Comparison of ENCODE assay signal across 12 mouse cellular contexts in the genomic region with DNA sequence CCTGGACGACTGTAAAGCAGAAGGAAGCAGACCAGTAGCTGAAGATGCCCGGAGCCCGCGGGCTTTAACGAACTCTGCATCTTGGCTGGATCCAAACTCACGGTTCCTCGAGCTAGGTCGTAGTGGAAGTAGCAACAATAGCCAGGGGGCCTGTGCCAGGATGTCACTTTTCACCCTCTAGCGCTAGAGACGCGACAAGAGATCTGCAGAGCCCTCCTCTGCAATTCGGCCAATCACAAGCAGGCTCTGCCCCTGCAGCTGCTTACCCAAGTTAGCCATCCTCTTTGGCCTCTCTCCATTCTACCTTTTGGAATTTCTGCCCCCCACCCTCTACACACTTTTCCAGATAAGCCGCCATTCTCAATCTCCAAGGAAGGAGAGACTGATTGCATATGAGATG. TPM values are rescaled to one million over a fixed set of nuclear protein-coding genes. Genes with fewer than 3 reads are reported as not detected.
DNase-seq lines count a peak whose midpoint lies in the region; ATAC-seq and TF ChIP-seq lines count a peak whose summit lies in the region.
"Had no signal": no experiment of that assay in that cellular context is flagged by ENCODE, and none has a peak within 500 bp of the region (broad histone marks: within the 10 kb centered on the region; RNA-seq: fewer than 3 reads in every experiment).

A gene (minus strand): TSS at position 188 of the 400 bp plus-strand sequence.

- no peak for TF ChIP-seq POLR2A in kidney, adult 2 months (IDR thresholded peaks at IDR 0.05; ENCODE audit: low read depth, low read length)

- no peaks in the 10 kb centered on the region for H3K36me3 ChIP-seq in forebrain, embryonic 14.5 days (ENCODE audit: control insufficient read depth, insufficient read depth, low read length)
- H3K36me3 ChIP-seq in kidney, adult 2 months (ENCODE audit: control insufficient read depth, insufficient read depth, low read length) = no peaks in the 10 kb centered on the region
- H3K36me3 ChIP-seq: stomach, embryonic 15.5 days had no signal

- no peak for DNase-seq in left cerebral cortex, adult 18-20 months (ENCODE audit: low spot score in 2 of 2)
- DNase-seq in left cerebral cortex, adult 9 months (ENCODE audit: low spot score in 2 of 2) = no peak
- DNase-seq in forebrain, embryonic 14.5 days (ENCODE audit: low spot score) = no peak
- DNase-seq in left cerebral cortex, adult 8-10 months (ENCODE audit: low spot score in 2 of 2) = no peak
- no peak for DNase-seq in liver
- no peak for DNase-seq in spleen, postnatal 4 days (ENCODE audit: low spot score in 2 of 2)
- no peak for DNase-seq in thymus, postnatal 36 days
- DNase-seq in kidney, adult 2 months = no peak
- DNase-seq: gastrocnemius, postnatal 14 days had no signal

- 3% methylated on average over 13 of the region's 13 CpGs for WGBS in forebrain, embryonic 14.5 days
- 7% methylated on average over 13 of the region's 13 CpGs for WGBS in kidney, adult 2 months

- peaks cover 4% of the 10 kb centered on the region for H3K27me3 ChIP-seq in forebrain, embryonic 14.5 days (replicated peaks; ENCODE audit: control insufficient read depth, insufficient read depth, low read length)
- no peaks in the 10 kb centered on the region for H3K27me3 ChIP-seq in kidney, adult 2 months (replicated peaks; ENCODE audit: control insufficient read depth, insufficient read depth, low read length)

- no peak within 1 kb of the TSS for H3K27ac ChIP-seq in forebrain, embryonic 14.5 days (ENCODE audit: low read depth, low read length)
- H3K27ac ChIP-seq in kidney, adult 2 months (ENCODE audit: insufficient read depth, low read depth, low read length) = no peak within 1 kb of the TSS
- H3K27ac ChIP-seq: kidney, postnatal 0 days; stomach, embryonic 15.5 days had no signal

- no peaks in the 10 kb centered on the region for H3K9me3 ChIP-seq in forebrain, embryonic 14.5 days (replicated peaks; ENCODE audit: control insufficient read depth, low read length)
- H3K9me3 ChIP-seq: stomach, embryonic 15.5 days had no signal

- peak within 1 kb of the TSS; percentile 40 for H3K4me2 ChIP-seq in forebrain, embryonic 14.5 days (ENCODE audit: low read length)
- H3K4me2 ChIP-seq: stomach, embryonic 15.5 days had no signal

- ATAC-seq in forebrain, embryonic 14.5 days = no peak

- H3K4me1 ChIP-seq in forebrain, embryonic 14.5 days (ENCODE audit: control insufficient read depth, insufficient read depth, low read length) = no peaks in the 10 kb centered on the region; the same call in 1 of the 2 replicates
- H3K4me1 ChIP-seq in kidney, adult 2 months (ENCODE audit: control insufficient read depth, insufficient read depth, low read length) = no peaks in the 10 kb centered on the region
- H3K4me1 ChIP-seq: stomach, embryonic 15.5 days had no signal

- H3K9ac ChIP-seq in forebrain, embryonic 14.5 days (ENCODE audit: low read length) = peak within 1 kb of the TSS; percentile 45
- H3K9ac ChIP-seq: stomach, embryonic 15.5 days had no signal

- peak within 1 kb of the TSS; percentile 25 for H3K4me3 ChIP-seq in forebrain, embryonic 14.5 days (ENCODE audit: low read depth, low read length)
- H3K4me3 ChIP-seq in kidney, adult 2 months (ENCODE audit: insufficient read depth, low read depth, low read length) = no peak within 1 kb of the TSS
- H3K4me3 ChIP-seq: stomach, embryonic 15.5 days had no signal

- TF ChIP-seq CTCF in kidney, adult 2 months (conservative IDR thresholded peaks at IDR 0.05; ENCODE audit: insufficient read depth, insufficient read length, low read depth, low read length) = no peak

RNA-seq across cellular contexts. Expression of the gene that starts here (rescaled TPM):
- 100 to 1,000 TPM; 169 to 185 TPM for total RNA-seq in left cerebral cortex, adult 18-20 months (2021)
- 62.4 and 68.1 TPM in 2 replicates for polyA plus RNA-seq in forebrain, embryonic 14.5 days (2014; fragmentation: Nextera tagmentation; extraction: Ambion mirVana)
- 100 to 1,000 TPM; 166 to 203 (median 173) TPM for total RNA-seq in left cerebral cortex, adult 8-10 months (2022)
- 0.24 and 0.41 TPM in 2 replicates for polyA plus RNA-seq in kidney, adult 2 months (2012; rRNA removed)
- total RNA-seq: CH12.LX; gastrocnemius, postnatal 14 days had no signal
- polyA plus RNA-seq: kidney, postnatal 0 days had no signal

Comparison
In these comparisons a context has a peak if more than half of its experiments do, and no peak if none do; other contexts are left out.
1. RNA of the gene that starts here (polyA plus RNA-seq): 62.4 to 68.1 TPM in forebrain, embryonic 14.5 days; 0.24 to 0.41 TPM in kidney, adult 2 months; every median in the first group is over 10 times any median in the second.